Mouse (Mus musculus): Measurements from ENCODE around the gene C8b. TPM values are rescaled to one million over a fixed set of nuclear protein-coding genes. Genes with fewer than 3 reads are reported as not detected.

The C8b gene
- polyA plus RNA-seq, 1 experiment, result not detected

GRCm38 (mm10) chr4:104824381-104825077 lies 58.4 kb downstream of the C8b start:
- no peak overlapping the region for H3K4me3 ChIP-seq (ENCODE audit: insufficient read depth, low read length)
- H3K4me1 ChIP-seq (ENCODE audit: control insufficient read depth, insufficient read depth, low read length), result no peaks in the 10 kb centered on the region
- no peak overlapping the region for H3K27ac ChIP-seq (ENCODE audit: insufficient read depth, low read length)
- TF ChIP-seq CTCF (IDR thresholded peaks at IDR 0.05; ENCODE audit: borderline replicate concordance, insufficient read depth, low read length) (no peak), POLR2A (IDR thresholded peaks at IDR 0.05; ENCODE audit: low read depth, low read length) (no peak)

GRCm38 (mm10) chr4:104828939-104829338 lies 62.8 kb downstream of the C8b start:
- TF ChIP-seq CTCF (IDR thresholded peaks at IDR 0.05; ENCODE audit: borderline replicate concordance, insufficient read depth, low read length) (no peak), POLR2A (IDR thresholded peaks at IDR 0.05; ENCODE audit: low read depth, low read length) (no peak)
- no peak overlapping the region for H3K27ac ChIP-seq (ENCODE audit: insufficient read depth, low read length)
- no peaks in the 10 kb centered on the region for H3K4me1 ChIP-seq (ENCODE audit: control insufficient read depth, insufficient read depth, low read length)
- H3K4me3 ChIP-seq (ENCODE audit: insufficient read depth, low read length), result no peak overlapping the region

- no peak for TF ChIP-seq POLR2A (IDR thresholded peaks at IDR 0.05; ENCODE audit: low read depth, low read length)
- TF ChIP-seq CTCF (IDR thresholded peaks at IDR 0.05; ENCODE audit: borderline replicate concordance, insufficient read depth, low read length), result no peak
- Histone ChIP-seq H3K27ac (ENCODE audit: insufficient read depth, low read length) (no peak overlapping the region), H3K4me3 (ENCODE audit: insufficient read depth, low read length) (no peak overlapping the region), H3K4me1 (ENCODE audit: control insufficient read depth, insufficient read depth, low read length) (no peaks in the 10 kb centered on the region; the same call in 1 of the 2 replicates)
Measured at GRCm38 (mm10) chr4:104835096-104835495, 69.0 kb downstream of the C8b start.

GRCm38 (mm10) chr4:104838342-104838741 lies 72.2 kb downstream of the C8b start:
- Histone ChIP-seq H3K4me3 (ENCODE audit: insufficient read depth, low read length) (no peak overlapping the region), H3K27ac (ENCODE audit: insufficient read depth, low read length) (no peak overlapping the region), H3K4me1 (ENCODE audit: control insufficient read depth, insufficient read depth, low read length) (no peaks in the 10 kb centered on the region; the same call in 1 of the 2 replicates)
- TF ChIP-seq POLR2A (IDR thresholded peaks at IDR 0.05; ENCODE audit: low read depth, low read length), result no peak
- TF ChIP-seq CTCF (IDR thresholded peaks at IDR 0.05; ENCODE audit: borderline replicate concordance, insufficient read depth, low read length), result no peak

- no peaks in the 10 kb centered on the region; the same call in 1 of the 2 replicates for H3K4me1 ChIP-seq (ENCODE audit: control insufficient read depth, insufficient read depth, low read length)
- H3K4me3 ChIP-seq (ENCODE audit: insufficient read depth, low read length), result no peak overlapping the region
- TF ChIP-seq POLR2A (IDR thresholded peaks at IDR 0.05; ENCODE audit: low read depth, low read length), result no peak
- no peak for TF ChIP-seq CTCF (IDR thresholded peaks at IDR 0.05; ENCODE audit: borderline replicate concordance, insufficient read depth, low read length)
- no peak overlapping the region for H3K27ac ChIP-seq (ENCODE audit: insufficient read depth, low read length)
Measured at GRCm38 (mm10) chr4:104842204-104842603, 76.1 kb downstream of the C8b start.

GRCm38 (mm10) chr4:104843546-104843945 lies 77.4 kb downstream of the C8b start:
- Histone ChIP-seq H3K4me1 (ENCODE audit: control insufficient read depth, insufficient read depth, low read length) (no peaks in the 10 kb centered on the region), H3K27ac (ENCODE audit: insufficient read depth, low read length) (no peak overlapping the region), H3K4me3 (ENCODE audit: insufficient read depth, low read length) (no peak overlapping the region)
- no peak for TF ChIP-seq POLR2A (IDR thresholded peaks at IDR 0.05; ENCODE audit: low read depth, low read length)
- TF ChIP-seq CTCF (IDR thresholded peaks at IDR 0.05; ENCODE audit: borderline replicate concordance, insufficient read depth, low read length), result no peak

Other genes starting within 250 kb of the C8b start
- gene Gm17662, start 91.0 kb downstream of the C8b start, polyA plus RNA-seq (2011; ENCODE audit: insufficient read length, low read depth, missing spikeins), result not detected in 2 replicates
- gene C8a, start 110.1 kb downstream of the C8b start, polyA plus RNA-seq (2011; ENCODE audit: insufficient read length, low read depth, missing spikeins), result not detected in 2 replicates
- gene Fyb2, start 147.1 kb downstream of the C8b start, polyA plus RNA-seq (2011; ENCODE audit: insufficient read length, low read depth, missing spikeins), result 0.33 and 1.2 TPM in 2 replicates

Measured in embryonic fibroblast, embryonic 13.5 days (primary cell).